Mouse (Mus musculus): ENCODE results near the gene Ccdc141.
"Not testable (repeated sequence)": the region's sequence is repeated elsewhere in the genome, so short reads cannot be mapped to it uniquely, and the experiment has no call there.

Ccdc141 gene

DNA sequence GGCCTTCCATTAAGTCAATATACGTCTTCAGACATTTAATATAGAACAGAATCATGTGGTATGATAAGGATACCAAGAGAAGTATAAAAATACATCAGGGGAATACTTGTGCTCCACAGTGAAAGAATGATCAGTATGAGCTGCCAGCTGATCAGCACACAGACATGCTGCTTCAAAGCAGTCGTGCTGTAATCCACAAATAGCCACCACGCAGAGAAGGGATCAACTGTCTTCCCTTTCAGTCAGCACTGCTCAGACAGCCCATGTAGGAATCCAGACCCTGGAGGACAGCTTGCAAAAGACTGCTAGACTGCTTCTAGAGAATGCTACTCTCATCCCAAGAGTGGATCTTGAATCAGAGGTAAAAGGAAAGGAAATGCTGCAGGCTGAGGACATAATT lies 127.5 kb downstream of the Ccdc141 start:
- no peak for DNase-seq

DNA sequence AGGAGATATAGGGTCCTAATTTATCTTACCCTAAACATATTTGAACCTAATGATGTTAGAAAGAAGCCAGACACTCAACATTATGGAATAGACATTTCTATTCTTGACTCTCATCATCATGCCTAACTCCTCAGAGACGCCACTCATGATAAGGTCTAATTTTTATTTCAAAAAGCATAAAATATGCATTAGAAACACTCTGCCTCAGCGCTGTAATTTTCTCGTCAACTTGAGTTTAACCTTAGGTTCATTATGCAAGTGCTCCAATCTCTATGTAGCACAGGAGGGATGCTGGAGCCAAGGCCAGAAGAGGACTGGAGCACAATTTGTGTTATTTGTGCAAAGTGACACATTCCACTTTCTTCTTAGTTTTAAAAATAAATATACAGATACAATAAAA lies 130.8 kb downstream of the Ccdc141 start:
- DNase-seq = no peak

DNA sequence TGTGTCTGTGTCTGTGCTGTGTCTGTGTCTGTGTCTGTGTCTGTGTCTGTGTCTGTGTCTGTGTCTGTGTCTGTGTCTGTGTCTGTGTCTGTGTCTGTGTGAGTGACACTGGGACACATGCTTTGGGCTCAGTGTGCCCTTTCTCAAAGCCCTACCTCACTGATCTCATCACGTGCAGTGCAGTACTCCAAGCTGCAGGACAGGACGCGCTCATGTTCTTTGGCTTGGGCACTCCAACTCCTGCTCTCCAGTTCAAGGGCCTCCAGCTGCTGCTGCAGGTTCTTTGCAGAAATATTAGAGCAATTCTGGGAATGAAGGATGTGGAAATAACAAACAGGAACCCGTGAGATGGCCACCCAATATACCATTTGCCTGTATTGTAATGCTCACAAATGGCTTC lies 131.2 kb downstream of the Ccdc141 start:
- DNase-seq = no peak

DNA sequence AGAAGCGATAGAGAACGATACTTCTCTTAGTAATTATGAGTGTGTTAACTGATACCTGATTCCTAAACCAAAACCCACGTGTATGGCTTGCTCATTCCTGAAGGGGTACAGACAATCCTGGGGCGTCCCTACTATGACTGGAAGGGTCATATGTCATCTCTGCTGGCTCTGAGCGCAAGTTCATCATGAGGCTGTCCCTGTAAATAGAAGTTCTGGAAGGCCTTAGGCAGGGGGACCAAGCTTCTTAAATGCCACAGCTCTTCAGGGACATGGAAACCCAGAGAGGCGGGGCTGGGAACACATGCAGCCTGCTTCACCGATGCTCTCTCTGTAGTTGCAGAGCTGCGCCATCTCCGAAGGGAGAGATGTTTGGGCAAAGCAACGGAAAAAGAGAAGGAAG lies 133.2 kb downstream of the Ccdc141 start:
- DNase-seq = no peak

DNA sequence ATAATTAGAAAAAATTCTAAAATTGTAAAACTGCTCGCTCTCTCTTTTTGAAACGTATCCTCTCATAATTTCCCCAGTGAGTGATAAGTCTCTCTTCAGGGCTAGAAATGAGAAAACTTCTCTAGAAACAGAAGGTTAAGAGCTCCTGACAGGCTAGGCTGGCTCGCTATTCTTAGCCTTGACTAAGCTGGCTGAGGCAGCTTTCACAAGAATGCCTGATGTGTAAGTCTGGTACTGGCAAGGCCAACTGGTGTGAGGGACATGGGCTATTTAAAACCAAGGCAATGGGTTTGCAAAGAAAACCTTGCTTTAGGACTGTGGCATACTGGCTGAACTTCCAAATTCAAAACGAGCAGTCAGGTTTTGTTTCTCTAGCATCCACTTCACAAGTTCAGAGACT lies 136.3 kb downstream of the Ccdc141 start:
- DNase-seq = no peak

DNA sequence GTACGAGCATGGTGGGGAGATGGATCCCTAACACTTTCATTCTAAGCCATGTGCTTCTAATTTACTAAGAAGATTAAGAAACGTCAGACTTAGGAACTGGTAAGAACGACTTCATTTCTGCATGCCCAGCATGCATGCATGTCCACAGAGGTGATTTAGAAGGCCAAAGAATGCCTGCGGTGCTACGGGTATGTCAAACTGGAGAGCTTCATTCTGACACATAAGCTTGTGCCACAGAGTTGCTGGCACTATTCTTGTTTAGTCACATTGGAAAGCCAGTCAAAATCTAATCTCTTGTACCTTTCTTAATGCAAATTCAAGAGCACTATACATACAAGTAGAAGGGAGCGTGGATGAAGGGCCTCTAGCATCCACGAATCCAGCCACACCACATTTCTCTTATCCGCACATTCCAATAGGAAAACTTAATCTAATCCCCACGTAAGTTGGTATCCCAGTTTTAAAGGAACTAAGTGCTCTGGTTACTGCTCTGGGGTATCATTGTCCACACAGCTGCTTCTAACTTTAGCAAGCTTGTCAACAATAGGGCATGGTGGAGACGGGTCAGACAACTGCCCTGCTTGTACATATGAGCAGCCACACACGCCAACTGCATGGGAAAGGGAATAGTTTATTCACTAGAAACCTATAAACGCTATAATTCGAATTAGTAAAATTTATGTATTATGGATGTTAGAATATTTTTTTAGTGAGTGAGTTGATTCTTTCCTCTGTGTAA lies 136.9 kb downstream of the Ccdc141 start:
- no peak for DNase-seq

DNA sequence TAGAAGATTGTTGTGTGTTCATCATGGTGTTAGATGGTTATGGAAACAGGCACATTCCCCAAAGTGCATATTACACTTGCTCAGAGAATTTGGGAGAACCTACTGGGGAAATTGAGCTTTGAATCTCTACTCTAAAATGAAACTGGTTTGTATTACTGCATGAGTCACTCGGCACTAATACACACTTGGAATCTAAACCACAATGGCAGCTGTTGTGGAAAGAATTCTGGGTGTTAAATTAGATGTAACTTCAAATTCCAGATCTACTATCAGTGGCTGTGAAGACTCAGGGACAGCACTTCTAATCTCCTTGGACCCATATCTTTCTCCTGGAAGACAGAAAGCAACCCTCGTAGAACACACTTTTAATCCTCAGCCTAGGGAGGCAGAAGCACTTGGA lies 149.8 kb downstream of the Ccdc141 start:
- DNase-seq = no peak

DNA sequence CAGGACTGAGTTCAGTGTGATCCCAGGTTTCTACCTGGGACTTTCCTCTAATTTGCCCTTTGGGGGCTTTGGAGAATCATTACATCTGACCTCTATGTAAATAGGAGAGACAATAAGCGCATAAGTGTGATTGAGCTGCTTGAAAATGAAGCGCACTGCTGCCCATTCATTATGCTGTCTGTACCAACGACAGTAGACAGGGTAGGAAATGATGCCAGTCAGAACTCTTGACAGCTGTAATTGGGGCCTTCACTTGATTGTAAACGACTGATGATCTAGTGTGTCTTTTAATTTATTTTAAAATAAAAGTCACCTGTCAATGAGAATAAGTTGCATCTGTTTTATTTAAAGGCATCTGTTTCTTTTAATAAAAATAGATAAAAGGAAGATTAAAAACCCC lies 152.7 kb downstream of the Ccdc141 start:
- DNase-seq = no peak

DNA sequence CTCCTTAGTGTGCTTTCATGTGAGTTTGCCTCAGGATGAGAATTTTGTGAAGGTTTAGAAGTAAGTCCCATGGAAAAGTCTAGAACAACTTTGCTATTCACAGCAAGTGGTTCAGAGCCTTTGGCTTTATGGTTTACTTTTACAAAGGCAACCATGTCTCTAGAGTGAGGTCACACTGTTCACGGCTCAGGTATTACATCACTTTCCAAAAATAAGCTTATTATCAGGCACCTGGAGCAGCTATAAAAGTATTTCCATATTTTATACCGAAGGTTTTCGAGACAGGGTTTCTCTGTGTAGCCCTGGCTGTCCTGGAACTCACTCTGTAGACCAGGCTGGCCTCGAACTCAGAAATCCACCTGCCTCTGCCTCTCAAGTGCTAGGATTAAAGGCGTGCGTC lies 157.0 kb downstream of the Ccdc141 start:
- DNase-seq = not testable (repeated sequence)

DNA sequence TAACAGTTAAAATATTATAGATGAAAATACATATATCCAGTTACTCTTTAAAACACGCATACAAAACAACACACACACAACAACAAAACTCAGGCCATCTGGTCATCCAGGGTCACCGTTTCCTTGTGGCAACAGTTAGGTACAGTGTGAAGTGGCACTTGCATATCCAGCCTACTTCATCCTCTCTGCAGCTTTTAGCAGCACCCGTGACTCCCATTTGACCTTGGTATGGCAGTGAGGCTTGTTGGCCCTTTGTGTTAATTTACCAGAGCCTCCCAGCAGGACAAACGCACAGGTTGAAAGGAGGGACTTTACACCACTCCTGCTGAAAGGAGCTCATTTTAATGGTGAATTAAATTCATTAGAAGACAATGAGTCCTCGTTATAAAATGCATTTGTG lies 158.5 kb downstream of the Ccdc141 start:
- no peak for DNase-seq

DNA sequence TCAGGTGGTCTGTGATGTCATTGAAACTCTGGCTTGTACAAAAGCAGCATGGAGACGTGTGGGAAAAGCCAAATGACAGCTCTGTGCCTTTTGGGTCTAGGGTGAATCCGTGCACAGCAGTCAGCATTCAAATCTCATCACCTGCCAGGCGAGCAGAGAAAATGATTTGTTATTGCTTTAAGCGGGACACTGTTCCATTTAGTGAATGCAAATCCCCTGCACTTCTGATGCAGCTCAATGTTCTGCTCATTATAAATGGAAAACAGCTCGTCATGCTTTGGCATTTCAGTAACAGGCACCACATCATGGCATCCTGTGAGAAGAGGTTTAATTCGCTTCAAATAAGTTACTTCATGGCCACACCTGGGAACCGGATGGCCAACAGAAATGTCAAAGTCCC lies 163.4 kb downstream of the Ccdc141 start:
- no peak for DNase-seq

DNA sequence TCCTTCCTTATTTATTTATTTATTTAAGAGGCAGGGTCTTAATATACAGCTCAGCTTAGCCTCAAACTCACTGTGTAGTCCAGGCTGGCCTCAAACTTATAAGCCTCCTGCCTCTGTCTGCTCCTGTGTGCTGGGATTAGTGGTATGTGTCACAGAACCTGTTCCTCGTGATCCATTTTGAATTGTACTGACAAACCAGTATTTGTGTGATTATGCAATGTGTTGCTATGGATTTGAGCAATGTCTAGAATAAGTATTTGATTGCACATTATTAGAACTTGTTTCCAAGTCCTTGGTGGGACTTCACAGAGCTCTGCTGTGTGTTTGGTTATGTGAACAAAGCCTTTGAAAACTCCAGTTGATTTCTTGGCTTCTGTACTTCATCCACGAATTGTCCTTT lies 167.3 kb downstream of the Ccdc141 start:
- no peak for DNase-seq

DNA sequence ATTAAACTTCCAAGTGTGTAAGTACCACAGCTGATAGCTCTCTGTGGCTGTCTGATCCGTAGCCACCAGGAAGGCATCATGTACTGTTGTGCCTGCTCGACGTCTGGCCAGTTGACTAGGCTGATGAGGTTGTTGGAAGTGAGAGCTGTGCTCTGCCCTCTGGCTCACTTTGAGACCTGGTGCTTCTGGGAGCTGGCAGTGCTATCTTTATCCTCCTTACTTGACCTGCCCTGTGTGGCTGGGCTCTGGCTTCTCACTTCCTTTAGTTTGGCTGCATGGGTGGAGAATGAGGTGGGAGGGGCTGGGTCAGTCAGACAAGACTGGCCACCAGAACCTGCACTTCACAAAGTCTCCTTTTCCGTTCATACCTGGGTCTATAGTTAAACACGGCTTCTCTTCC lies 172.1 kb downstream of the Ccdc141 start:
- DNase-seq = no peak

DNA sequence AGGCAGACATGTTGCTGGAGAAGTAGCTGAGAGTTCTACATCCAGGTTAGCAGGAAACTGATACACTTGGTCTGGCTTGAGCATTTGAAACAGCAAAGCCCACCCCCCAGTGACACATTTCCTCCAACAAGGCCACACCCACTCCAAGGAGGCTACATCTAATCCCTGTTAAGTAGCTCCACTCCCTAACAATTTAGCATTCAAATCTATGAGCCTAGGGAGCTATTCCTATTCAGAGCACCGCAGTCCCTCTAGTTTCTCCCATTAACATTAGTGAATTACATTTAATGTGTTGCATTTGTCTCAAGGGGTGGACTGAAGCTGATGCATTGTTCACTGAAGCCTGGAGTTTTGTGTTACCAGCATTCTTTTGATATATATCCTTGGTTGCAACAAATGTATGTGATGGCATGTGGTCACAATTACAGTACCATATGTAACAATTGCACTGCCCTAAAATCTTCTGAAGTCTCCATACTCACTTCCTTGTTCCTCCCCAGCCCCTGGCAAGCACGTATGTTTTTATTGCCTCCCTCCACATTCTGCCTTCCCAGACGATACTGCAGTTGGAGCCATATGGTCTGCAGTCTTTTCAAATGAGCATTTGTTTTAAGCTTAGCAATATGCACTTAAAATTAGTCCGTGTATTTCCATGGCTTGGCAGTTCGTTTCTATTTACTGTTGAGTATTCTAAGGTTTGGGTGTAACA lies 177.8 kb downstream of the Ccdc141 start:
- no peak for DNase-seq

DNA sequence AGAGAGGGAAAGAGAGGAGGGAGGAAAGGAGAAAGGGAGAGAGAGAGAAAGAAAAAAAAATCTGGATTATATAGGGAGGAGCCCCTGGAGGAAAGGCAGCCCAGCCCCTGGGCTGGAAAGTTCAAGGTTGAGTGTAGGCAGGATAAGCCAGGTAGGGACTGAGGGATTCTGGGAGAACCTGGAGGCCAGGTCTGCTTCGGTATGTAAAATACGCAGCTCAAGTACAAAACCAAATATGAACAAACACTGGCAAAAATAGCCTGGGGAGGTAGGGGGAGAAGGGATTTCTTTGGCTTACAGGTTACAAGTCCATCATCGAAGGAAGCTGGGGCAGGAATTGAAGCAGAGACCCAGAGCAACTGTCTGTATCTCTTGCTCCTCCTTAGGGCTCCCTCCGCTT lies 183.1 kb downstream of the Ccdc141 start:
- no peak for DNase-seq

DNA sequence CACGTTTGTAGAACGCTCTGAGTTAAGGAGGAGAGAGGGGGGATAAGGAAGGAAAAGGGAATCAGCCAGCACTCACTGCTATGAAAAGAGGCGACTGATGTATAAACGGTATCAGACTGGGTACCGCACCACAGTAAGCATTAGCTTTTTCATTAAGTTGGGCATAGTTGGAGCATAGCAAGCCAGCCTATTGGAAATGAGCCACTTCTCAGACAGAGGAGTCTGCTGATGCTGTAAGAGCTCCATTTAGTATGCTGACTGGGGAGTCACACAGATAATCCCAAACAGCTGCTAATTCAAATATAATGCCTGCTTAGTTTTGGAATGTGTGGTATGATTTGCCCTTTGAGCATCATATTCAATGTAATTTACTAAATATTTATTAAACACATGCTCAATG lies 186.1 kb downstream of the Ccdc141 start:
- no peak for DNase-seq

DNA sequence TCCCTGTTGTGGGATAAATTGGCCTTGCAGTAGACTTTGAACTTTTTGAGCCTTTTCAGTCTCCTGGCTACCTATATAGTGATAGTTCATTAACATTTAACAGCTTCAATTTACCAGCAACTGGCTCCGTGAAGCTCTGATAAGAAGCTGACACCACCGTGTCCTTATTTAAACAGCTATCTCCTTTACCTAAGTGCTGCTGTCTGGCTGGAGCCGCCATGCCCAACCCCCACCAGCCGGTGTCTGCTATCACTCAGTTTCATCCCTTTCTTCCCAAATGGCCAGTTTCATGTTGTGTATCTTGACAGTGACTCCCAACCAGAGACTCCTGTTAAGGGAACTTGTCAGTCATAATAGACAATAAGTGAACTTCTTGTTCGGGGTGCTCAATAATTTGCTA lies 186.8 kb downstream of the Ccdc141 start:
- no peak for DNase-seq

DNA sequence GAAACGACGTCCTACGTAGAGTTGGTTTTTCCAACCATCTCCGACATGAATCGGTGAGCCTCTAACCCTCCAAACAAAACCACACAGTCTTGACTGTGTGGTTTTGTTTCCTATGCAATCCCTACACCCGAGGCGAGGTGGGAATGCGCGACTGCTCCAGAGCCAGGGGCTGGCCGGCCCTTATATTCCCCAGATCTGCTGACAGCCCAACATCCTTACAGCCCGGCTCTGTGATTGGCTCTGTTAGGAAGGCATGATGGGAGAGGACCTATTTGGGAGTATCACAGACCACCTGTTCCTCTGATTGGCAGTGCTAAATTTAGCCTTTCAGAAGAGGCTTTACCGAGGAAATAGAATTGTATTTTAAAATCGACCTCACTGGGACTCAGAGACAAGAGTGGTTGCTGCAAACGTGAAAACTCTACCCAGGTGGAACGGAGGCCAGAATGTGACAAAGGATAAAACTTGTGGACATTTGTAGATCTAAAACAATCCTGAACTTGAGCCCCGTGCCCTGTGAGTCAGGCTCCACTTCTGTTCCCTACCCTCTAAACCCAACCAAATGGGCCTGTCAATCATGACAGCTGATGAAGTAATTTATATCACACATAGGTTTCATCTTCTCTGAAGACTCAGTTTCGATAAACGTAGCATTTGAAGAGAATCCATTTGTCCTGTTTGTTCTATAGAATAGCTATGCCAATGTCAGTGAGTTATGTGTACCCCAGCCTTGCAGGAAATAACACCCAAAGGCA lies 187.9 kb downstream of the Ccdc141 start, which contains the start of gene Ttn:
Gene Ttn, minus strand, starts transcription at position 157 of the 755 bp plus-strand sequence.
- DNase-seq = no peak

DNA sequence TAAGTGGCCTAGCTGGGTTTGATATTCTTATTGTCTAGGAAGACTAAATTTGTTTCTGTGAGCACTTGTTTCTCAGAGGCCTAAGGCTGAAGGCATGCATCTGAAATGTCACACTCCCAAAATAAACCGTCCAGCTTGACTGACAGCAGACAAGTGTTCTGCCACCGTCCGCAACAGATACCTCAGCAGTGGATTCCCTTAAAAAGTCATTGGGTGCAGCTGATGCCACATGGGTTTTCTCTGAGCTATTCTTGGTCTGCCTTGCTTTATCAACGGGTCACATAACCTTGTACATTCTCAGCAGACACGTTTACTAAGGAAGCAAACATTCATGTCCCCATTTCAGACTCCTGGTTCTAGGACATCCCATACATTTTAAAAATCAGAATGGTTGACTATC lies 188.7 kb downstream of the Ccdc141 start:
- DNase-seq = no peak

DNA sequence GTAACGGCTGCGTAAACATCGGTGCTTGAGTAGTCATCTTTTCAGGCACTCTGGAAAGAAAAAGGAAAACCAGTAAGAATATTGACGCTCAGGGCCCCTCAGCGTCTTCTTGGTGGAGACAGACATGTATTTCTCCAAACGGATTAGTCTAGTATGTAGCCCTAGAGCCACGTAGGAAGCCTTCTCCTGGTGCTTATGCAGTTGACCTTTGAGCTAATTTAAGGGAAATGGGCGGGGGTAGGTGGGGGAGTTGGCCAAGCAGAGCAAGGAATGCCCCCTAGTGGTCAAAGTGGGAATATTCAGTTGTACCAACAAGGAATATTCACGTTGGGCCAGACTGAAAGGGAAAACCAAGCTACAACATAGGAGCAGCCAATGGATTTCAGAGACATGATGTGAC lies 190.3 kb downstream of the Ccdc141 start:
- peak; percentile 46 for DNase-seq

DNA sequence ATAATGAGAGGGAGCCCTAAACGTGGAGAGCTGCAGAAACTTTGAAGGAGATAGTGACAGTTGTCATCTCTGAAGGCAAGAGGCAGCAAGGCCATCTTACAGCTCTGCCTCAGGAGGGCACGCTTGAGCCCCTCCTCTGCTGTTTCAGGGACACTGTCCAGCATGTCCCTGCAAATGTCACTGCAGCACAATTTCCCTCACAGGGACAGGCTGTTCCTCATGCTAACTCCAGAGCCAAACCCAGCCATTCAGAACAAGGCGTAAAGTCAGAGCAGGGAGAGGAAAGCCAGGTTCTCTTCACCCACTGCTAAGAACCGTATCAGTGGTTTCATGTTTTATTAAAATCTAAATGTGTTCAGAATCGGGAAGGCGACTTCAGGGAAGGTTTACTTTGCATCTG lies 192.8 kb downstream of the Ccdc141 start:
- DNase-seq = no peak

DNA sequence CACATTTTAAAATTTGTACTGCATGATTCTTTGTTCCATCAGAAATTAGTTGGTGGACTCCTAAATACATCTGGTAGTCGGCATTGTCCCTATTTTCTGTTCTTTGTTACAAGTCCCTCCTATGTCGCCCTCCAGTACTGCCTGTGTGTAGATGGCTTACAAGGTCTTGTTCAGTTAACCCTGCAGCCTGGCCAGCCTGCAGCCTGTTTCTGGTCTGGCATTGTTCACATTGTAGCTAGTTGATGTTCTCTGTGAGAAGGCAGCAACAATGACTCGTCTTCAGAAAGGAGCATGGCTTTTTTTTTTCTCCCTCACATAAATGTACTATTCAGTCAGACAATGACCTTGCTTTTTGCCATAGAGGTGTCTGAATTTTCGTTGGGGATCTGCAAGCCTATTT lies 198.4 kb downstream of the Ccdc141 start:
- DNase-seq = no peak

DNA sequence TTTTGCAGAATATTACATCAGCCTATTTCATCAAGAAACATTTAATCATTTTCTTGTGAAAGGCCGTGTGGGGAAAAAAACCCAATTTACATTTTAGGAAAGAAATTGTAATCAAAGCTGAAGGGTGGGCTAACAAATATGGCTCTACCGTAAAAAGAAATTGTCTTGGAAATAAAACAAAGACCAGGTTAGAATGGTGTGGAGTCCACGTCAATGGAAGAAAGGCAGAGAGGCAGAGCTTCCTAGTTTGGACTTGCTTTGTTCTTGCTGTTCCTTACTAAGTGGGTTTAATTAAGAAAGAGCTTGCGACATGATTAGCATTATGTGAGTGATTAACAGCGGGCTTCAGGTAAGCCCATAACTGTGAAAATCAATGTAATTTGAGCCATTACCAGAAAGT lies 199.4 kb downstream of the Ccdc141 start:
- DNase-seq = no peak

DNA sequence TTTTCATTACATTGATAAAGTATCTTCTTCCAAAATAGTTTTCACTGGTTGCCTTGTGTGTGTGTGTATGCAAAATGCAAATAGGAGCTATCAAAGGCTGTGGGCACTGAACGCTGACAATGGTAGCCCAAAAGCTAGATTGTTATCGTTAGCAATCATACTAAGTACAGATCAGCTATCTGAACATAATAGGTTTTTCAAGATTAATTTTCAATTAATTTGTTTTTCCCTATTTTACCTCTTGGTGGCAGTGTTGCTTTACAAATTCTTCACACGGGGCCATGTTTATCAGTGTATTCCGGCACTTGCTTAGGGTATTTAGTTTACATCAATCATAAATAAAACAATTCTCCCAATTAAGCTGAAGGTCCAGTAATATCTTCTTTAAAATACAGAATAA lies 199.8 kb downstream of the Ccdc141 start:
- no peak for DNase-seq
